Mouse (Mus musculus) limb, embryonic 11.5 days (tissue): ENCODE data around the gene Ell3. TPM values are rescaled to one million over a fixed set of nuclear protein-coding genes. Genes with fewer than 3 reads are reported as not detected.
A peak's percentile ranks its signal among the peaks of the same experiment; 100 is the strongest.

Experiments used
- ATAC-seq: fragments of 200-750 bp; cut with Nextera tagmentation; 2 replicates; pipeline ENCODE4 v1.8.0; 2017; ENCODE audit warnings: low read depth; ENCODE audit not compliant: insufficient number of reproducible peaks, low FRiP score, low TSS enrichment
- DNase-seq: peaks from one replicate; pipeline ENCODE4 v3.0.0-alpha.2; 2015; ENCODE audit warnings: low spot score
- H3K27ac ChIP-seq: fragments of 300-500 bp; sonication (generic); replicated peaks from 2 replicates; pipeline ENCODE4 v1.5.1; 2014; ENCODE audit warnings: low read depth, mild to moderate bottlenecking, low read length
- H3K27me3 ChIP-seq: fragments of 300-500 bp; sonication (generic); 2 replicates; pipeline ENCODE4 v1.6.1; 2014; ENCODE audit warnings: mild to moderate bottlenecking, low read length, mixed read lengths; ENCODE audit not compliant: control insufficient read depth, insufficient read depth
- H3K36me3 ChIP-seq: fragments of 300-500 bp; sonication (generic); 2 replicates; pipeline ENCODE4 v1.6.1; 2014; ENCODE audit warnings: mild to moderate bottlenecking, low read length, moderate library complexity, mixed read lengths; ENCODE audit not compliant: control insufficient read depth, insufficient read depth
- H3K4me1 ChIP-seq: fragments of 300-500 bp; sonication (generic); 2 replicates; pipeline ENCODE4 v1.6.1; 2014; ENCODE audit warnings: low read length, mixed read lengths; ENCODE audit not compliant: control insufficient read depth, insufficient read depth
- H3K4me2 ChIP-seq: fragments of 300-500 bp; sonication (generic); 2 replicates; pipeline ENCODE4 v1.6.1; 2014; ENCODE audit warnings: low read depth, mild to moderate bottlenecking, moderate library complexity; ENCODE audit not compliant: severe bottlenecking
- H3K4me3 ChIP-seq: fragments of 300-500 bp; sonication (generic); 2 replicates; pipeline ENCODE4 v1.5.1; 2014; ENCODE audit warnings: low read depth, low read length
- H3K9ac ChIP-seq: fragments of 300-500 bp; sonication (generic); 2 replicates; pipeline ENCODE4 v1.6.1; 2014; ENCODE audit warnings: mild to moderate bottlenecking, low read length
- H3K9me3 ChIP-seq: fragments of 300-500 bp; sonication (generic); 2 replicates; pipeline ENCODE4 v1.6.1; 2016; ENCODE audit warnings: low read length; ENCODE audit not compliant: control insufficient read depth
- WGBS: fragments of 180-500 bp; shearing (Covaris S2); extraction: QIAGEN DNeasy Blood & Tissue Kit; methylation state at CpG from one replicate; pipeline ENCODE4 v1.1.7; 2014; 5-methylcytosine and 5-hydroxymethylcytosine counted together
- polyA plus RNA-seq: library from polyadenylated mRNA; unstranded; fragments of >200 nt; fragmentation: Nextera tagmentation; extraction: Ambion mirVana; gene quantifications from 2 replicates; pipeline ENCODE4 v1.2.1, GENCODE M21; 2014

Ell3 gene
- polyA plus RNA-seq, 1 experiment from 2014 or later = 9.6 TPM

DNA sequence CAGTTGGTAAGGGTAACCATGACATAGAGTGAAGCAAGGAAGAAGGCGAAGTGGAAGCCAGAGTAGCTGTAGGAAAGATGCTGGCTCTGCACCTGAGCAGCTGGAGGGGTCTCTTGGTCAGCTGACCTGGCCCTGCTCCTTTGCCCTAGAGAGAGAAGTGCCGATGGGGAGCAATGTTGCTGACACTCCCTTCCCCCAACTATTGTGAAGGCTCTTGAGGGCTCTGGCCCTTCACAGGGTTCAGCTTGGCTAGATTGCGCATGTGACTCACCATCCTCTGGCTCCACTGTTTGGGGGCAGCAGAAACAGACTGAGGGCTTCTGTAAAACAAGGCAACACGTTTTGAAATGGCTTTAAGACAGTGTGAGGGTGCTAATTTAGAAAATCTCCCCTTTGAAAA lies 8.3 kb upstream of the Ell3 start:
- Histone ChIP-seq H3K9ac (no peak overlapping the region), H3K36me3 (peaks cover 7% of the 10 kb centered on the region; the same call in 1 of the 2 replicates), H3K9me3 (no peaks in the 10 kb centered on the region), H3K4me2 (no peak overlapping the region), H3K4me3 (no peak overlapping the region), H3K4me1 (peaks cover 13% of the 10 kb centered on the region), H3K27ac (no peak overlapping the region), H3K27me3 (no peaks in the 10 kb centered on the region)
- DNase-seq = no peak
- WGBS = 87% methylated on average over 4 of the region's 4 CpGs
- ATAC-seq = no peak

DNA sequence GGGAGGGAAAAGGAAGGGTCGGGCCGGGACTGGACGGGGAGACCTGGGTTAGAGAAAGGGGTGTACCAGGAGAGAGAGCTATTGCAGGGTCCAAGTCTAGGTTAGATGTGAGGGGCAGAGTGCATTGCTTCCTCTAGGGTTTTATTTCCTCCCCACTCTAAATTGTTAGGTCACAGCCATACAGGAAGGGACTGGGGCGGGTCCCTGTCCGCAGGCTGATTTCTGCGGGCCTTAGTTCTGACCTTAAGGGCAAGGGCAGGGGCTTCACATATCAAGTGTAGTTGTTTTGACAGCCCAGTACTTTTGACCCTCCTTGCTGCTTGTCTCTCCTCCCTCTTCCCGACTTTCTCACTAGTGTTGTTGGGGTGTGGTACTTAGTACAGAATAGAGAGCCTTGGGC lies 6.0 kb upstream of the Ell3 start:
- H3K27me3 ChIP-seq = no peaks in the 10 kb centered on the region
- H3K9ac ChIP-seq = peak overlapping the region; percentile 94
- H3K4me3 ChIP-seq = peak overlapping the region; percentile 100
- H3K4me1 ChIP-seq = peaks cover 13% of the 10 kb centered on the region
- peaks cover 7% of the 10 kb centered on the region; the same call in 1 of the 2 replicates for H3K36me3 ChIP-seq
- DNase-seq (no peak), ATAC-seq (no peak)
- H3K9me3 ChIP-seq = no peaks in the 10 kb centered on the region
- H3K4me2 ChIP-seq = peak overlapping the region; percentile 85
- 1% methylated on average over 7 of the region's 7 CpGs for WGBS
- no peak overlapping the region for H3K27ac ChIP-seq

DNA sequence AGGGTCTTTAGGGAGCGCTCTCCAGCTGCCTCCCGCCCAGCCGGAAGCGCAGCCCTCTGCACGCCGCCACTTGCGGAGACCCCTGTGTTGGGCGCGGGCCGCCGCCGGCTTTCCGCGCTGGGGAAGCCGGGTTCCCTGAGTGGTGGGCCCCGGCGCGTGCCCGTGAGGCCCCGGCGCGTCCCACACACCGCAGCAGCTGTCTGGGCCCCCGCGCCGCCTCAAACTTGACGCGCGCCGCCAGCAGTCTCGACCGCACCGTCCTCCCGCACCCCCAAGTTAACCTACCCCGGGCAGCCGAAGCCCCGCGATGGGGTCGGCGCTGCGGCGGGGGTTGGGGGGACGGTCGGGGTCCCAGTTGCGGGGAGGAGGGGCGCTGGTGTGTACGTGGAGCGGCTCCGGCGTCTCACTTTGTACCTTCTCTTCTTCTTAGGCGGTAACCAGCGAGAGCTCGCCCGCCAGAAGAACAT lies 5.5 kb upstream of the Ell3 start:
- H3K36me3 ChIP-seq = peaks cover 7% of the 10 kb centered on the region; the same call in 1 of the 2 replicates
- no peaks in the 10 kb centered on the region for H3K27me3 ChIP-seq
- peak; percentile 0 for ATAC-seq
- H3K9ac ChIP-seq = peak overlapping the region; percentile 94
- no peaks in the 10 kb centered on the region for H3K9me3 ChIP-seq
- DNase-seq = peak; percentile 54
- peak overlapping the region; percentile 90; the same call in 1 of the 2 replicates for H3K27ac ChIP-seq
- H3K4me3 ChIP-seq = peak overlapping the region; percentile 100
- peak overlapping the region; percentile 85 for H3K4me2 ChIP-seq
- under 1% methylated on average over 53 of the region's 54 CpGs for WGBS
- H3K4me1 ChIP-seq = peaks cover 13% of the 10 kb centered on the region

DNA sequence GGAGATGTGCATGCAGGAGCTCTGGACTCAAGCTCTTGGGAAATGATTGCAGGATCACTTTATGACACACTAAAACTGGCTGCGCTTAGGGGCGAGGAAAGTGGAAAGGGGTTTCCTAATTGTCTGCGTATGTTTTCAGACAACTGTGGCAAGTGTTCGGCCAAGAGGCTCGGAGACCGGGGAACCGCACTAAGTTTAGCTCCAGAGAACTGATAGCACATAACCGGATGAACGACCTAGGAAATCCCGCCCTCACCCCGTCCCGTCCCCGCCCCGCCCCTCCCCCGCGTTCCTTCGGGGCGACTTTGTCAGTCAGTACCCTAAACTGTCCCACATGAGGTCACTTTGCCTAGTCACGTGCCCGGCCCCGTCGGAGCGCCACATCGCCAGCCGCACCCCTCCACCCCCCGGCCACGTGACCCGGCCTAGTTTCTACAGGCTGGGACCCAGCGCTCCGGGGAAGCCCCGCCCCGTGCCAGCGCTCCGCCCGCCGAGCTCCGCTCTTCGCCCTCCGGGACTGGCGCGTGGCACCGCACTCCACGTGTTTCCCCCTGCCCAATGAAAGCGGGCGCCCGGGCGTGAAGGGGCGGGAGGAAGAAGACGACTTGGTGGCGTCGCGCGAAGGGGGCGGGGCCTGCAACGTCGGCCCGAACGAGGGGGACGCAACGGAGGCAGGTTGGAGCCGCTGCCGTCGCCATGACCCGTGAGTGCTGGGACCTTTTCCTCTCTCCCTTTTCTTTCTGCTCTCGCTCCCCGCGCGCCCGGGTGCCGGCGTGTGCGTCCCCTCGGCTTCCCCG lies 4.9 kb upstream of the Ell3 start, which contains the start of gene Serf2:
TSS of gene Serf2 (plus strand) at position 457 of the 797 bp plus-strand sequence.
- H3K27ac ChIP-seq = peak within 1 kb of the TSS; percentile 90
- DNase-seq (peak; percentile 99), ATAC-seq (peak; percentile 98)
- no peaks in the 10 kb centered on the region for H3K27me3 ChIP-seq
- peaks cover 5% of the 10 kb centered on the region; the same call in 1 of the 2 replicates for H3K36me3 ChIP-seq
- H3K9me3 ChIP-seq = no peaks in the 10 kb centered on the region
- under 1% methylated on average over 64 of the region's 74 CpGs for WGBS
- peak within 1 kb of the TSS; percentile 85 for H3K4me2 ChIP-seq
- peaks cover 13% of the 10 kb centered on the region for H3K4me1 ChIP-seq
- peak within 1 kb of the TSS; percentile 94 for H3K9ac ChIP-seq
- H3K4me3 ChIP-seq = peak within 1 kb of the TSS; percentile 100

DNA sequence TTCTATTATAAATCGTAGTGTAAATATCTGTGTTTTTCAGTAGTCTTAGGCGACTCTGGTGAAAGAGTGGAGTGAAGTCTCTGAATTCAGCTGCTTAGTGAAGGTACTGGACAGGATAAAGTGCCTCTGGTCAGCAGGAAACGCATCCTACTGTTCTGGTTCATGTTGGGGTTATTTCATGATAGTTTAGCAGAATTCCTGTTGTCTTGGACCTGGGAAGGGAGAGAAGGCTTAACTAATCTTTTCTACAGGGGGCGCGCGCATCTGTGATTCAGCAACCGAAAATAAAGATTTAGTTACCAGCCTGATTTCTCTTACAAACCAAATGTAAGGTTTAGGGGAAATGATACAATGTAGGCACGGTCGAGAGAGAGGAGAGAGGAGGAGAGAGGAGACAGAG lies 4.1 kb upstream of the Ell3 start:
- DNase-seq = peak; percentile 43
- Histone ChIP-seq H3K9me3 (no peaks in the 10 kb centered on the region), H3K4me3 (peak overlapping the region; percentile 100), H3K9ac (peak overlapping the region; percentile 49; the same call in 1 of the 2 replicates), H3K4me2 (peak overlapping the region; percentile 72), H3K36me3 (peaks cover 4% of the 10 kb centered on the region; the same call in 1 of the 2 replicates), H3K27ac (peak overlapping the region; percentile 68), H3K27me3 (no peaks in the 10 kb centered on the region), H3K4me1 (peaks cover 13% of the 10 kb centered on the region)
- no peak for ATAC-seq
- WGBS = 17% methylated on average over 9 of the region's 9 CpGs

DNA sequence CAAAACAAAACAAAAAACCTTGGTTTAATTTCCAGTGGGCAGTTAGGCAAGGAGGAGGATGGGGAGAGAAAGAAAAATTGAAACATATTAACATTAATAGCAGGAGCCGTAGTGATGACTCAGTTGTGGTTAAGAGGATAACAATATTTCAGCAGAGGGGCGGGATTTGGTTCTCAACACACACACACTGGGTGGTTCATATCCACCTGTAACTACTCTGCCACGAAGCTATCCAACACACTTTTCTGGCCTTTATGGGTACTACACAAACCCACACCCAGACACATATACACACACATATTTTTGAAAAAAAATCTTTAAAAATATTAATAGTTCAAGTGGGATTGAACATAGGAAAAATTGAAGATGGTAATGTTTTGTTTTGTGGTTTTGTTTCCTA lies 2.9 kb upstream of the Ell3 start:
- H3K9me3 ChIP-seq = no peaks in the 10 kb centered on the region
- WGBS = 87% methylated on average over 3 of the region's 3 CpGs
- H3K4me1 ChIP-seq = peaks cover 14% of the 10 kb centered on the region
- no peak overlapping the region for H3K27ac ChIP-seq
- ATAC-seq (no peak), DNase-seq (no peak)
- no peak overlapping the region for H3K4me2 ChIP-seq
- no peak overlapping the region for H3K9ac ChIP-seq
- no peaks in the 10 kb centered on the region for H3K36me3 ChIP-seq
- no peaks in the 10 kb centered on the region for H3K27me3 ChIP-seq
- no peak overlapping the region for H3K4me3 ChIP-seq

DNA sequence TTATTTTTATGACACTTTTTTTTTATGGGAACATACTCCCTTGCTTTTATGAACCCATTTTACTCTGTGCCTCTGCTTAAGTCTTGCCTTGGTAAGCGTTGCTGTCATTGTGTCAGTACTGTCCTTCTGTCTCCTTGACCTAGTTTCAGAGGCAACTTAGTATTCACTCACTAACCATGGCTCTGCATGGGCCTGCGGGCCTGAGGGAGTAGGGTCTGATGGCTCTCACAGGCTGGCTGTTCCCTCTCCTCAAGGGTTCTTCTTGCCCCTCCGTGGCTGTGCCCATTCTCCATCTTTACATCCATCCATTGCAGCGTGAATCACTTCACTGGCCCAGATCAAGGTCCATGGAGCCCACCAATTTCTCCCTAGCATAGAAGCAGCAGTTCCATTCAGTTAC lies 2.4 kb upstream of the Ell3 start:
- no peak for ATAC-seq
- Histone ChIP-seq H3K27me3 (no peaks in the 10 kb centered on the region), H3K4me1 (peaks cover 18% of the 10 kb centered on the region), H3K9ac (no peak overlapping the region), H3K4me3 (no peak overlapping the region), H3K36me3 (no peaks in the 10 kb centered on the region), H3K4me2 (no peak overlapping the region), H3K9me3 (no peaks in the 10 kb centered on the region), H3K27ac (no peak overlapping the region)
- WGBS = 73% methylated on average over 4 of the region's 4 CpGs
- DNase-seq = no peak

DNA sequence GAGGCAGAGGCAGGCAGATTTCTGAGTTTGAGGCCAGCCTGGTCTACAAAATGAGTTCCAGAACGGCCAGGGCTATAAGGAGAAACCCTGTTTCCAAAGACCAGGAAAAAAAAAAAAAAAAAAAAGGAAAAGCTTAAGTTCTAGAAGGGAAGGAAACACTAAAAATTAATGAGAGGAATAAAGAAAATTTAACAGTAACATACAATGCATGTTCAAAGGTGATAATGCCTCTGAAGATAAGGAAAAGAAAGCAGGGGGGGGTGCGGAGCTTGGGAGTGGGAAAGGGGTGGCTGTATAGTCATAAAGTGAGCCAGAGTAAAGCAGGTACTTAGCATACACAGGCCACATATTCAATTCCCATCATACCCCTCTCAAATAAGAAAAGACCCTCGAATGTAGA lies 1.0 kb upstream of the Ell3 start:
- no peaks in the 10 kb centered on the region for H3K27me3 ChIP-seq
- peaks cover 9% of the 10 kb centered on the region for H3K4me1 ChIP-seq
- no peaks in the 10 kb centered on the region for H3K36me3 ChIP-seq
- no peak overlapping the region for H3K9ac ChIP-seq
- no peak overlapping the region for H3K4me2 ChIP-seq
- H3K4me3 ChIP-seq = no peak overlapping the region
- no peak for DNase-seq
- H3K9me3 ChIP-seq = no peaks in the 10 kb centered on the region
- H3K27ac ChIP-seq = no peak overlapping the region
- 77% methylated on average over 3 of the region's 3 CpGs for WGBS
- no peak for ATAC-seq
